Mouse (Mus musculus) midbrain, embryonic 16.5 days (tissue): Measurements from ENCODE around the gene Rprml. TPM values are rescaled to one million over a fixed set of nuclear protein-coding genes. Genes with fewer than 3 reads are reported as not detected.
A peak's percentile ranks its signal among the peaks of the same experiment; 100 is the strongest.

Experiments
- ATAC-seq: fragments of 200-750 bp; cut with Nextera tagmentation; 2 replicates; pipeline ENCODE4 v1.8.0; 2017; ENCODE audit warnings: moderate TSS enrichment
- H3K27ac ChIP-seq: fragments of 300-500 bp; sonication (generic); 2 replicates; pipeline ENCODE4 v1.5.1; 2014; ENCODE audit warnings: mild to moderate bottlenecking, low read length, mixed read lengths
- H3K27me3 ChIP-seq: fragments of 300-500 bp; sonication (generic); 2 replicates; pipeline ENCODE4 v1.6.1; 2014; ENCODE audit warnings: low read depth, low read length, mixed read lengths; ENCODE audit not compliant: control insufficient read depth, insufficient read depth
- H3K36me3 ChIP-seq: fragments of 300-500 bp; sonication (generic); 2 replicates; pipeline ENCODE4 v1.6.1; 2014; ENCODE audit warnings: mild to moderate bottlenecking, low read length, moderate library complexity, mixed read lengths; ENCODE audit not compliant: control insufficient read depth, insufficient read depth
- H3K4me1 ChIP-seq: fragments of 300-500 bp; sonication (generic); 2 replicates; pipeline ENCODE4 v1.6.1; 2014; ENCODE audit warnings: mild to moderate bottlenecking, low read length, mixed read lengths; ENCODE audit not compliant: control insufficient read depth, insufficient read depth
- H3K4me2 ChIP-seq: fragments of 300-500 bp; sonication (generic); 2 replicates; pipeline ENCODE4 v1.6.1; 2014; ENCODE audit warnings: mild to moderate bottlenecking, low read length, mixed read lengths
- H3K4me3 ChIP-seq: fragments of 300-500 bp; sonication (generic); 2 replicates; pipeline ENCODE4 v1.5.1; 2014; ENCODE audit warnings: low read depth, mild to moderate bottlenecking, low read length, moderate library complexity, mixed read lengths
- H3K9ac ChIP-seq: fragments of 300-500 bp; sonication (generic); 2 replicates; pipeline ENCODE4 v1.6.1; 2014; ENCODE audit warnings: low read depth, low read length, mixed read lengths
- H3K9me3 ChIP-seq: fragments of 300-500 bp; sonication (generic); replicated peaks from 2 replicates; pipeline ENCODE4 v1.6.1; 2014; ENCODE audit warnings: mild to moderate bottlenecking, low read length, mixed read lengths; ENCODE audit not compliant: control insufficient read depth, poor library complexity, severe bottlenecking
- WGBS: fragments of 180-500 bp; shearing (Covaris S2); extraction: QIAGEN DNeasy Blood & Tissue Kit; methylation state at CpG from one replicate; pipeline ENCODE4 v1.1.7; 2014; 5-methylcytosine and 5-hydroxymethylcytosine counted together
- polyA plus RNA-seq: library from polyadenylated mRNA; unstranded; fragments of >200 nt; fragmentation: Nextera tagmentation; extraction: Ambion mirVana; gene quantifications from 2 replicates; pipeline ENCODE4 v1.2.1, GENCODE M21; 2015

Gene Rprml
- polyA plus RNA-seq, 1 experiment from 2014 or later: 3.4 TPM

DNA sequence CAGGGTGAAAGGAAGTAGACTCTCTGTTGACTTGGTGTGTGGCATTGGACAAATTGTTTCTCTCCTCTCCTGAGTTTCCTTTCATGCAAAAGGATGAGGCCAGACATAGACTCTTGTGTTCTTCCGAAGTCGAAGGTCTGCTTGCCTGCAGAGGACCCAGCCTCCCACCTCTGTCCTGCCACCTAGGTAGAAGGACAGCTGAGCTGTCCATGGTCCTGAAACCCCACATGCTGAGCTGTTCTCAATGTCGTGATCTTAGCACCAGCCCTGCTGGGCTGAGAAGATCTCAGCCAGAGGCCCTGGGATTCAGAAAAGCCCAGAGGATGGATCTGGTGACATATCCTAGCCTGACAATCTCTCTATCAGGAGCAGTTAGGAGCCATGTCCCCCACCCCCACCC lies 7.2 kb downstream of the Rprml start:
- H3K36me3 ChIP-seq: no peaks in the 10 kb centered on the region
- peaks cover 21% of the 10 kb centered on the region for H3K27me3 ChIP-seq
- H3K27ac ChIP-seq: peak overlapping the region; percentile 5; the same call in 1 of the 2 replicates
- H3K4me1 ChIP-seq: peaks cover 14% of the 10 kb centered on the region
- 3% methylated on average over 3 of the region's 3 CpGs for WGBS
- H3K4me2 ChIP-seq: no peak overlapping the region
- H3K4me3 ChIP-seq: no peak overlapping the region
- H3K9ac ChIP-seq: no peak overlapping the region
- ATAC-seq: no peak
- H3K9me3 ChIP-seq: no peaks in the 10 kb centered on the region

DNA sequence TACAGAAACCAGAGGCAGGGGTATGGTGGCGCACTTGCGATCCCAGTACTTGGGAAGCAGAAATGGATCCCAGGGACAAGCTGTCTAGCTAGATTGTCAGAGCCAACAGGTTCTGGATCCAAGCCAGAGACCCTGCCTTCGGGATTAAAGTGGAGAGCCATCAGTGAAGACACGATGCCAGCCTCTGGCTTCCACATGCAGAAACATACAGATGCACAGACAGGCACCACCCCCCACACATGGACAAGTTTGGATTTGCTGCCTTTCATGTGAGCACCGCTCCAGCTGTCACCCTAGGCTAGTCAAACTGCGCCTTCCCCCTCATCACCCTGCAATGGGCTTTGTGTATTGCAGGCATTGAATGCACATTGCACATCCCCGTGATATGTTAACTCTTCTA lies 8.8 kb downstream of the Rprml start:
- H3K36me3 ChIP-seq: no peaks in the 10 kb centered on the region
- peaks cover 5% of the 10 kb centered on the region for H3K27me3 ChIP-seq
- H3K9ac ChIP-seq: no peak overlapping the region
- H3K4me1 ChIP-seq: peaks cover 14% of the 10 kb centered on the region
- 66% methylated on average over 7 of the region's 7 CpGs for WGBS
- H3K4me3 ChIP-seq: no peak overlapping the region
- H3K4me2 ChIP-seq: no peak overlapping the region
- H3K27ac ChIP-seq: no peak overlapping the region
- ATAC-seq: no peak
- no peaks in the 10 kb centered on the region for H3K9me3 ChIP-seq

- Histone ChIP-seq H3K4me3 (no peak overlapping the region), H3K27me3 (no peaks in the 10 kb centered on the region; the same call in 1 of the 2 replicates), H3K4me1 (peaks cover 15% of the 10 kb centered on the region), H3K36me3 (no peaks in the 10 kb centered on the region), H3K9me3 (no peaks in the 10 kb centered on the region), H3K4me2 (no peak overlapping the region), H3K27ac (no peak overlapping the region), H3K9ac (no peak overlapping the region)
- 66% methylated on average over 4 of the region's 4 CpGs for WGBS
- ATAC-seq: no peak
Measured at GRCm38 (mm10) chr11:103661863-103662262, 12.5 kb downstream of the Rprml start.

DNA sequence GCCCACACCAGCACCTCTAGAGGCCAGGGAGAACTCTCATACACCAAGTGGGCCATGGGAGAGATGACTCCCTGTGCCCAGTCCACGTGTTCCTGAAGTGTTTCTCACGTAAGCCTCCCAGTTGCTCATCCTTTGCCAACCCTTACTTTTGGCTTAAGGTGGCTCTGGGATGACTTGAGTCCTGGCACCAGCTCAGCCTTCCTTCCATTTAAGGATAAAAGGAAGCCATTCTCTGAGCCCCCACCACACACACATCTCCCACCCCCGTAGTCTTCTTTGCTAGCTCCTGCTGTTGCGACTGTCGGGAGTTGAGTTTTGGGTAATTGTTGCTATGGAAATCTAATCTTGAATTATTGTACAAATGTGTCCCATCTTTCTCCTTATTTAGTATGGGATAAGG lies 13.2 kb downstream of the Rprml start:
- 73% methylated on average over 5 of the region's 5 CpGs for WGBS
- Histone ChIP-seq H3K4me3 (no peak overlapping the region), H3K27me3 (no peaks in the 10 kb centered on the region), H3K9me3 (no peaks in the 10 kb centered on the region), H3K4me1 (peaks cover 21% of the 10 kb centered on the region), H3K9ac (no peak overlapping the region), H3K27ac (no peak overlapping the region), H3K36me3 (no peaks in the 10 kb centered on the region), H3K4me2 (no peak overlapping the region)
- no peak for ATAC-seq

DNA sequence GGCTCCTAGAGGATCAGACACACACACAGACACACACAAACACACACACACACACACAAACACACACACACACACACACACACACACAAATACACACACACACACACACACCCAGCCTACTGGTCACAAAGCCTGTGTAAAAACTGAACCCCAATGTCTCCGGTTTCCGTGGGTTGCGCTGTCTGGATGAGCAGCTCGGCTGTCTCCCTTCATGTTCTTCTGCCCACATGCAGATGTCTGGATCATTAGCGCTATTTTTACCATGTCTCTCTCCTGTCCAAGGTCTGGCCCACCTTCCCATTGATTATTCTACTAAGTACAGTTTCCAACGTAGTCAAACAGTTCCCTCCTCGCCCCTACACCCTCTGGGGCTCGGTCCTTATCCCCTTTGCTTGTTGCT lies 13.7 kb downstream of the Rprml start:
- Histone ChIP-seq H3K27me3 (no peaks in the 10 kb centered on the region), H3K4me3 (no peak overlapping the region), H3K36me3 (no peaks in the 10 kb centered on the region), H3K4me1 (peaks cover 21% of the 10 kb centered on the region), H3K9me3 (no peaks in the 10 kb centered on the region), H3K9ac (no peak overlapping the region), H3K4me2 (no peak overlapping the region), H3K27ac (no peak overlapping the region)
- no peak for ATAC-seq
- WGBS: 87% methylated on average over 8 of the region's 8 CpGs

DNA sequence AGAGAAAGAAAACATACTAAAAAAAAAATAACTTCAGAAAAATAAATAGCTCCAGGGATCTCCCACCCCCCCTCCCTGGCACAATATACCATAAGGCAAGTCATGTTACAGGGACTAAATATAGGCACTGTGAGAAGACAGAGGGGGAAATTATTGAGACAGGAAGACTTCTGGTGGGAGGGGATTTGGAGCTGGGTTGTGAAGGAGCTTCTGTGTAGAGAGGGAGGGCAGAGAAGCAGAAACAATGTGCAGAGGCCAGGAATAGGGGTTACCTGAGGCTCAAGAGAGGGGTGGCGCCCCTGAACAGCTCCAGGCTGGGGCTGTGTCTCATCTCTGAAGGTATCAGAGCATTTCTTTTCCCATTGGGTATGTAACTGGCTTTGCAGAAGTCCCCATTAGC lies 16.3 kb downstream of the Rprml start:
- H3K4me1 ChIP-seq: peaks cover 21% of the 10 kb centered on the region
- 29% methylated on average over 1 of the region's 1 CpGs for WGBS
- H3K36me3 ChIP-seq: no peaks in the 10 kb centered on the region
- H3K27me3 ChIP-seq: no peaks in the 10 kb centered on the region
- ATAC-seq: 0 out of 2 replicates have a peak, but pooled peaks have one; percentile 37
- no peaks in the 10 kb centered on the region for H3K9me3 ChIP-seq
- H3K9ac ChIP-seq: no peak overlapping the region
- no peak overlapping the region for H3K4me2 ChIP-seq
- H3K27ac ChIP-seq: no peak overlapping the region; the same call in 1 of the 2 replicates
- H3K4me3 ChIP-seq: no peak overlapping the region

DNA sequence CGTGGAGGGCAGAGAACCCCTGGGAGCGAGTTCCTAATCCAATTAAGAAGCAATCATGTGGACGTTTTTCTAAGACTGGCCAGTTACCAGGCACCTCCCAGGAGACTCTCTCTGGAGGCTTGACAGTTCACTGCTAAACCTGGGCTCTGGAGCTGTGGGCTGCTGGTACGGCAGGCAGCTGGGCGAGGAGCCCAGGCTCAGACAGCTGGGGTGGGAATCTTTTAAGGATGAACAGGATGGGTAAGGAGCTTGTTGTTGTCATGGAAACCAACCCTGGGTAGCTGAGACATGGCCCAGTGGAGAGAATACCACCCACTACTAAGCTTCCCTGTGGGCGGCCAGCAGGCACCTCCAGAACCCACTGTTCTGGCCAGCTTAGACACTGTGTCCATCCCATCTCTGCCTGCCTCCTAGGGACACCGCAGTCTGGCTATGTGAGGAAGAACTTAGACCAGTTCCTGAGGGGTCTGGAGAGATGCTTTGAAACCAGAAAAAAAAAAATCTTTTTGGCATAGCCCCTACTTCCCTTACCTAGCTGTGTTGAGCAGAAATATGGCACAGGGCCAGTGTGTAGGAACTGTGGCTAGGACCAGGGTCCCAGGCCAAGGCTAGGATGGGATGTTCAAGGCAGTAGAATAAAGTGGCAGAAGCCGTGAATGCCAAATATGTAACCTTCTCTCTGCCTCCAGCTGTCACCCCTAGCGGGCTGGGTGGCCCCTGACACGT lies 17.0 kb downstream of the Rprml start:
- Histone ChIP-seq H3K27me3 (no peaks in the 10 kb centered on the region), H3K9ac (no peak overlapping the region), H3K4me1 (peaks cover 21% of the 10 kb centered on the region), H3K4me2 (0 out of 2 replicates have a peak overlapping the region, but pooled peaks have one; percentile 10), H3K27ac (no peak overlapping the region; the same call in 1 of the 2 replicates), H3K9me3 (no peaks in the 10 kb centered on the region), H3K36me3 (no peaks in the 10 kb centered on the region), H3K4me3 (no peak overlapping the region)
- peak; percentile 82 for ATAC-seq
- 11% methylated on average over 10 of the region's 10 CpGs for WGBS

- Histone ChIP-seq H3K9ac (0 out of 2 replicates have a peak overlapping the region, but pooled peaks have one; percentile 14), H3K27me3 (no peaks in the 10 kb centered on the region), H3K27ac (no peak overlapping the region; the same call in 1 of the 2 replicates), H3K36me3 (no peaks in the 10 kb centered on the region), H3K9me3 (no peaks in the 10 kb centered on the region), H3K4me3 (no peak overlapping the region), H3K4me1 (peaks cover 21% of the 10 kb centered on the region), H3K4me2 (0 out of 2 replicates have a peak overlapping the region, but pooled peaks have one; percentile 10)
- peak; percentile 71 for ATAC-seq
- WGBS: 24% methylated on average over 13 of the region's 13 CpGs
Measured at GRCm38 (mm10) chr11:103666907-103667426, 17.6 kb downstream of the Rprml start.

- Histone ChIP-seq H3K4me2 (no peak overlapping the region), H3K36me3 (peaks cover 17% of the 10 kb centered on the region), H3K27ac (no peak overlapping the region), H3K9me3 (no peaks in the 10 kb centered on the region), H3K4me3 (no peak overlapping the region), H3K9ac (no peak overlapping the region), H3K4me1 (no peaks in the 10 kb centered on the region), H3K27me3 (no peaks in the 10 kb centered on the region)
- peak; percentile 54; the same call in 1 of the 2 replicates for ATAC-seq
- WGBS: 42% methylated on average over 3 of the region's 3 CpGs
Measured at GRCm38 (mm10) chr11:103675556-103675955, 26.2 kb downstream of the Rprml start.
